Mouse (Mus musculus) forebrain, postnatal 0 days (tissue): ENCODE results near the gene Hspb1. TPM values are rescaled to one million over a fixed set of nuclear protein-coding genes. Genes with fewer than 3 reads are reported as not detected.

Source experiments
- ATAC-seq: fragments of 200-750 bp; cut with Nextera tagmentation; 2 replicates; pipeline ENCODE4 v1.8.0; 2017; ENCODE audit warnings: mild to moderate bottlenecking, moderate library complexity
- DNase-seq: peaks from one replicate; pipeline ENCODE4 v3.0.0-alpha.2; 2015
- H3K27ac ChIP-seq: fragments of 300-500 bp; sonication (generic); 2 replicates; pipeline ENCODE4 v1.5.1; 2014; ENCODE audit warnings: low read depth, mild to moderate bottlenecking, antibody characterized with exemption, low read length, moderate library complexity, mixed read lengths
- H3K27me3 ChIP-seq: fragments of 300-500 bp; sonication (generic); 2 replicates; pipeline ENCODE4 v1.6.1; 2014; ENCODE audit warnings: mild to moderate bottlenecking, low read length, mixed read lengths; ENCODE audit not compliant: insufficient read depth
- H3K36me3 ChIP-seq: fragments of 300-500 bp; sonication (generic); 2 replicates; pipeline ENCODE4 v1.6.1; 2014; ENCODE audit warnings: mild to moderate bottlenecking, moderate library complexity; ENCODE audit not compliant: insufficient read depth
- H3K4me1 ChIP-seq: fragments of 300-500 bp; sonication (generic); 2 replicates; pipeline ENCODE4 v1.6.1; 2014; ENCODE audit warnings: antibody characterized with exemption; ENCODE audit not compliant: insufficient read depth
- H3K4me2 ChIP-seq: fragments of 300-500 bp; sonication (generic); 2 replicates; pipeline ENCODE4 v1.6.1; 2014; ENCODE audit warnings: low read depth, mild to moderate bottlenecking, moderate library complexity
- H3K4me3 ChIP-seq: fragments of 300-500 bp; sonication (generic); 2 replicates; pipeline ENCODE4 v1.5.1; 2014; ENCODE audit warnings: low read depth, low read length, mixed read lengths
- H3K9ac ChIP-seq: fragments of 300-500 bp; sonication (generic); 2 replicates; pipeline ENCODE4 v1.6.1; 2014; ENCODE audit warnings: mild to moderate bottlenecking
- H3K9me3 ChIP-seq: fragments of 300-500 bp; sonication (generic); 2 replicates; pipeline ENCODE4 v1.6.1; 2016; ENCODE audit warnings: low read length
- CTCF ChIP-seq: sonication (generic); IDR thresholded peaks from 2 replicates; pipeline ENCODE4 v1.5.1; 2016; ENCODE audit warnings: antibody characterized with exemption, control low read depth, low read depth
- WGBS: fragments of 180-500 bp; shearing (Covaris S2); extraction: QIAGEN DNeasy Blood & Tissue Kit; methylation state at CpG from one replicate; pipeline ENCODE4 v1.1.7; 2014; 5-methylcytosine and 5-hydroxymethylcytosine counted together
- polyA plus RNA-seq: library from polyadenylated mRNA; unstranded; fragments of >200 nt; fragmentation: Nextera tagmentation; extraction: Ambion mirVana; gene quantifications from 2 replicates; pipeline ENCODE4 v1.2.1, GENCODE M21; 2015
- total RNA-seq: library from RNA; depleted of rRNA; stranded (reverse); fragments of >200 nt; gene quantifications from 2 replicates; pipeline ENCODE4 v1.2.3, GENCODE M21; 2014

Gene Hspb1
- total and polyA plus RNA-seq, 2 experiments from 2014 or later, result 11.2 to 11.5 TPM

DNA sequence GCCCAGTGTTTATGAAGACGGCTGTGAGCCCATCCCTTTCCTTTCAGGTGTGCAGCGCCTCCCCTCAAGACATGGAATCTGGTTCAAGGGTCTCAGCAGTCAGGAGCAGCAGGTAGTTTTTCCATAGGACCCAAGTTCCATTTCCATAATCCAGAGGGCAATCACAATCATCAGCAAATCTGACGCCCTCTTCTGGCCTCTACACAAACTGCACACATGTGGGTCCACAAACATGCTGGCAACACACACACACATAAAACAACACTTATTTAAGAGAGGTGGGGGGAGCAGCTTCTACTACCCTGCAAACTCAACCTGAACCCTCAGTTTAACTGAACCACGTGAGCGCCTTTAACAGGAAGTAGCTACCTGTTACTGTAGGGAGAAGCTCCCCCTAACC lies 30.9 kb downstream of the Hspb1 start:
- TF ChIP-seq CTCF, result peak; percentile 20; the same call in 1 of the 2 replicates
- no peak for ATAC-seq
- no peak for DNase-seq
- Histone ChIP-seq H3K9ac (no peak overlapping the region), H3K9me3 (no peaks in the 10 kb centered on the region), H3K4me3 (no peak overlapping the region), H3K4me2 (no peak overlapping the region), H3K36me3 (peaks cover 43% of the 10 kb centered on the region), H3K27me3 (no peaks in the 10 kb centered on the region), H3K27ac (no peak overlapping the region), H3K4me1 (no peaks in the 10 kb centered on the region)
- 97% methylated on average over 5 of the region's 5 CpGs for WGBS

- H3K4me1 ChIP-seq, result no peaks in the 10 kb centered on the region
- H3K4me3 ChIP-seq, result no peak overlapping the region
- H3K27me3 ChIP-seq, result no peaks in the 10 kb centered on the region
- H3K9ac ChIP-seq, result no peak overlapping the region
- DNase-seq (no peak), ATAC-seq (no peak)
- H3K9me3 ChIP-seq, result no peaks in the 10 kb centered on the region
- H3K4me2 ChIP-seq, result no peak overlapping the region
- 93% methylated on average over 3 of the region's 3 CpGs for WGBS
- H3K27ac ChIP-seq, result no peak overlapping the region
- no peak for TF ChIP-seq CTCF
- peaks cover 48% of the 10 kb centered on the region for H3K36me3 ChIP-seq
Observed at GRCm38 (mm10) chr5:135919902-135920301, 32.2 kb downstream of the Hspb1 start.

DNA sequence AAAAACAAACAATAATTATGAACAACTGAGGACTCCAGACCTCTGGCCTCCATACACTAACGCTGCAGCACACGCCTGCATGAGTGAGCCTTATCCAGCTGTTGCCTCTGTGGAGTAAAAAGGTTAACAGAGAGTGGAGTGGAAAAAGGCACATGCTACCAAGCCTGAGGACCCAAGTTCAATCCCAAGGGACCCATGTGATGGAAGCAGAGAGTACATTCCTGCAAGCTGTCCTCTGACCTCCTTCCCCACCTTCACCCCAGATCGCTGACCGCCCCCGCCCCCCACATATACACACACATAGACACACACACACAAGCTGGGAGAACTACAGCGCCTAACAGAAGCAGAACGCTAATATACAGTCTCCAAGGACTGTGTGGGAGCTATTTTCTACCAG lies 36.2 kb downstream of the Hspb1 start:
- no peak overlapping the region for H3K4me2 ChIP-seq
- no peaks in the 10 kb centered on the region for H3K9me3 ChIP-seq
- no peak overlapping the region for H3K27ac ChIP-seq
- H3K36me3 ChIP-seq, result peaks cover 37% of the 10 kb centered on the region
- H3K4me1 ChIP-seq, result 0 out of 2 replicates have a peak, but pooled peaks cover 4% of the 10 kb centered on the region
- no peak overlapping the region for H3K9ac ChIP-seq
- ATAC-seq, result no peak
- WGBS, result 91% methylated on average over 7 of the region's 7 CpGs
- TF ChIP-seq CTCF, result no peak
- H3K4me3 ChIP-seq, result no peak overlapping the region
- no peak for DNase-seq
- no peaks in the 10 kb centered on the region for H3K27me3 ChIP-seq

- WGBS, result 73% methylated on average over 6 of the region's 6 CpGs
- Histone ChIP-seq H3K36me3 (peaks cover 36% of the 10 kb centered on the region), H3K4me1 (peaks cover 13% of the 10 kb centered on the region), H3K9ac (no peak overlapping the region), H3K4me3 (no peak overlapping the region), H3K9me3 (no peaks in the 10 kb centered on the region), H3K27ac (no peak overlapping the region), H3K4me2 (no peak overlapping the region), H3K27me3 (no peaks in the 10 kb centered on the region)
- DNase-seq (no peak), ATAC-seq (no peak)
- no peak for TF ChIP-seq CTCF
Observed at GRCm38 (mm10) chr5:135929685-135930424, 42.1 kb downstream of the Hspb1 start.

DNA sequence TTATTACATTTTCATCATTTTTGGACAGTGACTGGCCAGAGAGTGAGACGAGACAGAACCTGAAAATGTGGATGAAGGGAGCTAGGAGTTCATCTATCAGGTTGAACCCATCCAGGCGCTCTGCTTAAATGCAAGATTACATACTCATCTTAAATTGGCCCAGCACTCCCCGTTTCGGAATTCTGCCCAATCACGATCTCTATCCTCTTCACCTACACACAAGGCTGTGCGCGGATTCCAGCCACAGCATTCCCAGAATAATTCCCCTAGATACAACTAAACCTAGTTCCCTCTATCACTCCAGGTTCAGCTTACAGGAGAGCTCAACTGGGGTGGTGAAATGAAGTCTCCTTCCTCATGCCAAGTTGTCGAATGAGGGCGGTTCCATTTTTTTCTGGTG lies 43.8 kb downstream of the Hspb1 start:
- Histone ChIP-seq H3K9me3 (no peaks in the 10 kb centered on the region), H3K4me2 (peak overlapping the region; percentile 52), H3K36me3 (peaks cover 26% of the 10 kb centered on the region), H3K9ac (0 out of 2 replicates have a peak overlapping the region, but pooled peaks have one; percentile 99), H3K4me1 (peaks cover 13% of the 10 kb centered on the region), H3K27ac (no peak overlapping the region), H3K27me3 (no peaks in the 10 kb centered on the region), H3K4me3 (peak overlapping the region; percentile 9; the same call in 1 of the 2 replicates)
- ATAC-seq (no peak), DNase-seq (no peak)
- TF ChIP-seq CTCF, result no peak
- WGBS, result 88% methylated on average over 9 of the region's 9 CpGs

- DNase-seq (peak; percentile 32), ATAC-seq (no peak)
- 47% methylated on average over 2 of the region's 2 CpGs for WGBS
- Histone ChIP-seq H3K9ac (peak overlapping the region; percentile 99), H3K36me3 (peaks cover 25% of the 10 kb centered on the region), H3K27ac (no peak overlapping the region), H3K4me1 (peaks cover 13% of the 10 kb centered on the region), H3K4me3 (peak overlapping the region; percentile 98), H3K9me3 (no peaks in the 10 kb centered on the region), H3K27me3 (no peaks in the 10 kb centered on the region), H3K4me2 (peak overlapping the region; percentile 52)
- TF ChIP-seq CTCF, result no peak
Observed at GRCm38 (mm10) chr5:135932359-135932758, 44.6 kb downstream of the Hspb1 start.

DNA sequence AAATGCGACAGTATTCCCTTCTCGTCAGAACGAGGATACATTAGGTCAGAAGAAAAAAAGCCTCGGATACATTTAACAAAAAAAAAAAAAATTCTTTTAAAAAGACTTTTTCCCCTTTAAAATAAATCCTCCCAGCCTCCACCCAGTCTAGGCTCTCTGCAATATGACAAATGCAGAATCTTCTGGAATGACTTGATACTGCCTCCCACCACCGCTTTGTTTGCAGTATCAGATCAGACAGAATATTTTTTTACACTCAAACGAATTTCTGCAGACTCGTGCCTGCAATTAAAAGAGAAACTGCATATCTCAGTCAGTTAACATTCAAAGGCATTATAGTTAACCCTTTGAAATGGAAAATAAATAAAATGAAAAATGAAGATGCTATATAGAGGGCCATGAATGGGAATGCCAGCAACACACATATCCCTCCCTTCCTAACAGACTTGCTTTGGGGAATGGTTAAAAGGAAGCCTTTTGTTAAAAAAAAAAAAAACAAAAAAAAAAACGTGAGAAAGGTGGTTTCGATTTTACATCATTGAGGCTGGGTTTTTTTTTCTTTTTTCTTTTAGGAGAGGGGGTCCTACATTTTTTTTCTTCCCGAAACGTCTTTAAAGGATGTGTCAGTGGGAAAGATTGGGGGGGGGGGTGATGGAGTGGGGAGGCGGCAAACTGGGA lies 45.6 kb downstream of the Hspb1 start:
- Histone ChIP-seq H3K27me3 (no peaks in the 10 kb centered on the region), H3K4me3 (peak overlapping the region; percentile 98), H3K9ac (peak overlapping the region; percentile 99), H3K9me3 (no peaks in the 10 kb centered on the region), H3K4me1 (peaks cover 13% of the 10 kb centered on the region), H3K36me3 (peaks cover 25% of the 10 kb centered on the region), H3K4me2 (peak overlapping the region; percentile 52), H3K27ac (peak overlapping the region; percentile 99)
- no peak for TF ChIP-seq CTCF
- DNase-seq (peak; percentile 57), ATAC-seq (no peak)
- 5% methylated on average over 12 of the region's 12 CpGs for WGBS
